Mouse (Mus musculus) heart, adult 2 months (tissue): ENCODE measurements around the gene Gm3448. TPM values are rescaled to one million over a fixed set of nuclear protein-coding genes. Genes with fewer than 3 reads are reported as not detected.
A peak's percentile ranks its signal among the peaks of the same experiment; 100 is the strongest.
"Not testable (repeated sequence)": the region's sequence is repeated elsewhere in the genome, so short reads cannot be mapped to it uniquely, and the experiment has no call there.

Source experiments
- DNase-seq, 2 experiments: peaks; one replicate each; pipeline ENCODE4 v3.0.0; 2021
- H3K27ac ChIP-seq: fragments of 200-600 bp; 2 replicates; pipeline ENCODE4 v1.8.1; 2022
- H3K27me3 ChIP-seq: fragments of 200-500 bp; 2 replicates; pipeline ENCODE4 v1.6.1; 2012; ENCODE audit warnings: mild to moderate bottlenecking, low read length, inconsistent platforms, mixed read lengths; ENCODE audit not compliant: control insufficient read depth, insufficient read depth
- H3K36me3 ChIP-seq: fragments of 200-500 bp; 2 replicates; pipeline ENCODE4 v1.6.1; 2012; ENCODE audit warnings: low read length, inconsistent platforms; ENCODE audit not compliant: control insufficient read depth, insufficient read depth
- H3K4me1 ChIP-seq: fragments of 200-500 bp; 2 replicates; pipeline ENCODE4 v1.6.1; 2011; ENCODE audit warnings: low read length; ENCODE audit not compliant: control insufficient read depth, insufficient read depth
- H3K4me3 ChIP-seq: fragments of 200-600 bp; 2 replicates; pipeline ENCODE4 v1.8.1; 2022
- H3K79me2 ChIP-seq: fragments of 200-500 bp; replicated peaks from 2 replicates; pipeline ENCODE4 v1.6.1; 2012; ENCODE audit warnings: mild to moderate bottlenecking, inconsistent platforms, low read length, moderate library complexity, mixed read lengths; ENCODE audit not compliant: control insufficient read depth, insufficient read depth
- H3K9ac ChIP-seq: fragments of 200-500 bp; 2 replicates; pipeline ENCODE4 v1.6.1; 2012; ENCODE audit warnings: low read depth, mild to moderate bottlenecking, control low read depth, inconsistent platforms, low read length, mixed read lengths
- CTCF ChIP-seq: fragments of 200-600 bp; IDR thresholded peaks from 2 replicates; pipeline ENCODE4 v1.8.1; 2022; ENCODE audit warnings: antibody characterized with exemption, mild to moderate bottlenecking, moderate library complexity
- EP300 ChIP-seq: fragments of 200-500 bp; IDR thresholded peaks from 2 replicates; pipeline ENCODE4 v1.6.1; 2011; ENCODE audit warnings: low read depth, low read length, control low read depth; ENCODE audit not compliant: insufficient read depth
- POLR2A ChIP-seq: fragments of 200-500 bp; IDR thresholded peaks from 2 replicates; pipeline ENCODE4 v1.6.1; 2011; ENCODE audit warnings: mild to moderate bottlenecking, low read depth, low read length, control low read depth; ENCODE audit not compliant: insufficient read depth
- WGBS: fragments of 180-500 bp; shearing (Covaris S2); methylation state at CpG from one replicate; pipeline ENCODE4 v1.1.7; 2018; 5-methylcytosine and 5-hydroxymethylcytosine counted together
- intact Hi-C: fragments of 180-260 bp; cut with DNase I; formaldehyde crosslinking; loops from one replicate; pipeline ENCODE4 v1.15.1; 2025
- polyA plus RNA-seq: library from polyadenylated mRNA; depleted of rRNA; stranded (reverse); fragments of >200 nt; gene quantifications from 2 replicates; pipeline ENCODE4 v1.2.3, GENCODE M21; 2012
- total RNA-seq, 2 experiments: library from RNA; stranded (reverse); gene quantifications; 2 replicates each; pipeline ENCODE4 v1.2.3; 2021

Gene Gm3448
- total and polyA plus RNA-seq, 3 experiments: 0.84 to 1.0 (median 1.0) TPM

- 8% methylated on average over 58 of the region's 100 CpGs for WGBS
- Histone ChIP-seq H3K9ac (peak within 1 kb of the TSS; percentile 73), H3K27ac (peak within 1 kb of the TSS; percentile 58), H3K4me3 (peak within 1 kb of the TSS; percentile 82)
- H3K79me2 ChIP-seq, H3K36me3 ChIP-seq, intact Hi-C loops, H3K27me3 ChIP-seq, H3K4me1 ChIP-seq: not testable (repeated sequence)
- DNase-seq: peak; percentile 64 to 72
These were observed 80.3 kb downstream of the Gm3448 start, which contains the start of gene Phf10 for GRCm38 (mm10) chr17:14960951-14961556. Gene Phf10 (minus strand): TSS chr17:14961273.

DNA sequence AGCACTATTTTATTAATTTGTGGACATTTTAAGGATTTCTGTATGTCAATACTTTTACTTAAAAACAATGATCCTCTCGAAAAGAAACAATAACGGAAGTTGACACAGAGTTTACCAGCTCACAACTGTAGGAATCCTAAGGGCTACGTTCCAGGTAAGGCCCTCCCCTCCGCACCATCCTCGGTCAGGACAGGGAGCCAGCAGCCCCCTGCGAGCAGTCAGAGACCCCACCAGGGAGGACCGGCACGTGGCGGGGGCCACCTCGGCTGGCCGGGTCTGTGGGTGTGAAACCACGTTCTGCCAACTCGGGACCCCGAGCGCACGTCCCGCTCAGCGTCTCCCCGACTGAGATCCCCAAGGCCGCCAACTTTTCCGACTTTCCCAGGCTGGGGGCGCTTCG, 80.8 kb downstream of the Gm3448 start:
- DNase-seq: peak in 1 of 2 experiments; percentile 53
- H3K4me3 ChIP-seq: peak overlapping the region; percentile 82
- no peaks in the 10 kb centered on the region for H3K27me3 ChIP-seq
- peaks cover 2% of the 10 kb centered on the region for H3K4me1 ChIP-seq
- H3K79me2 ChIP-seq: no peaks in the 10 kb centered on the region; the same call in 1 of the 2 replicates
- H3K9ac ChIP-seq: peak overlapping the region; percentile 73
- intact Hi-C loops: no loop called here
- no peak for TF ChIP-seq POLR2A
- TF ChIP-seq EP300: no peak
- no peak for TF ChIP-seq CTCF
- H3K27ac ChIP-seq: peak overlapping the region; percentile 58
- peaks cover 2% of the 10 kb centered on the region; the same call in 1 of the 2 replicates for H3K36me3 ChIP-seq
- under 1% methylated on average over 21 of the region's 23 CpGs for WGBS

GRCm38 (mm10) chr17:14959979-14960378, 81.4 kb downstream of the Gm3448 start:
- H3K4me3 ChIP-seq: peak overlapping the region; percentile 82
- H3K27ac ChIP-seq: no peak overlapping the region; the same call in 1 of the 2 replicates
- 16% methylated on average over 3 of the region's 3 CpGs for WGBS
- peaks cover 2% of the 10 kb centered on the region for H3K4me1 ChIP-seq
- no peaks in the 10 kb centered on the region for H3K27me3 ChIP-seq
- TF ChIP-seq CTCF (no peak), POLR2A (no peak), EP300 (no peak)
- peaks cover 2% of the 10 kb centered on the region; the same call in 1 of the 2 replicates for H3K36me3 ChIP-seq
- no peak overlapping the region for H3K9ac ChIP-seq
- no peak for DNase-seq
- H3K79me2 ChIP-seq: no peaks in the 10 kb centered on the region; the same call in 1 of the 2 replicates
- intact Hi-C loops: no loop called here

- WGBS: 68% methylated on average over 5 of the region's 5 CpGs
- Histone ChIP-seq H3K27me3 (no peaks in the 10 kb centered on the region), H3K36me3 (peaks cover 2% of the 10 kb centered on the region), H3K4me1 (peaks cover 2% of the 10 kb centered on the region), H3K79me2 (no peaks in the 10 kb centered on the region; the same call in 1 of the 2 replicates), H3K27ac (no peak overlapping the region), H3K9ac (no peak overlapping the region), H3K4me3 (no peak overlapping the region)
- no peak for DNase-seq
- TF ChIP-seq CTCF (no peak), EP300 (no peak), POLR2A (no peak)
- intact Hi-C loops: no loop called here
These were observed 82.5 kb downstream of the Gm3448 start for GRCm38 (mm10) chr17:14958686-14959327.

- H3K36me3 ChIP-seq: no peaks in the 10 kb centered on the region; the same call in 1 of the 2 replicates
- DNase-seq: peak in 1 of 2 experiments; percentile 27
- H3K27me3 ChIP-seq: no peaks in the 10 kb centered on the region
- H3K4me1 ChIP-seq: no peaks in the 10 kb centered on the region
- no peak overlapping the region for H3K27ac ChIP-seq
- 71% methylated on average over 8 of the region's 8 CpGs for WGBS
- no peak overlapping the region for H3K9ac ChIP-seq
- no peak overlapping the region for H3K4me3 ChIP-seq
- intact Hi-C loops: no loop called here
- TF ChIP-seq CTCF (no peak), EP300 (no peak), POLR2A (no peak)
- no peaks in the 10 kb centered on the region; the same call in 1 of the 2 replicates for H3K79me2 ChIP-seq
These were observed 87.9 kb downstream of the Gm3448 start for GRCm38 (mm10) chr17:14953452-14953851.
